ENCODE assay signal across 13 mouse cellular contexts in the genomic region with DNA sequence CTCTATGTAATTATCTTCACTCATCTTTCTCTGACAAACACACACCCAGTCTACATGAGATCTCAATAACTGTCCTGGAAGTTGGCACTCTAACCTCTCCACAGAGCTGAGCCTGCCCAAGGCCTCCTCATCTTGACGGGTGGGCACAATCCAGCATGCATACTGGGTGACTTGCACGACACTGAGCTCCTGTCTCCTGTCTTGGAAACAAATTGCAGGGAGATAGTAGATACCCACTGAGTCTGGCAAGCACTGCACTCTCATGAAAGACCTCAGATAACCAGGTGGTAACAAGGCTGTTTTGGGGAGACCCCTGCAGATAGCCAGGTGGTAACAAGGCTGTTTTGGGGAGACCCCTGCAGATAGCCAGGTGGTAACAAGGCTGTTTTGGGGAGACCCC.
"Had no signal": no experiment of that assay in that cellular context is flagged by ENCODE, and none has a peak within 500 bp of the region (broad histone marks: within the 10 kb centered on the region; RNA-seq: fewer than 3 reads in every experiment).

No protein-coding gene starts in this region.

- H3K4me1 ChIP-seq: limb, embryonic 13.5 days; liver, embryonic 15.5 days; midbrain, embryonic 13.5 days; neural tube, embryonic 15.5 days had no signal

- DNase-seq: kidney, postnatal 10 days; kidney, postnatal 4 days; left cerebral cortex, postnatal 4 days; lung, adult 2 months; lung, postnatal 36 days; thymus, postnatal 4 days had no signal

- H3K27ac ChIP-seq: limb, embryonic 13.5 days; liver, embryonic 15.5 days; midbrain, embryonic 13.5 days; neural tube, embryonic 15.5 days; stomach, postnatal 0 days had no signal

- H3K9ac ChIP-seq: limb, embryonic 13.5 days; liver, embryonic 15.5 days; midbrain, embryonic 13.5 days; neural tube, embryonic 15.5 days had no signal

- ATAC-seq: lung, postnatal 0 days; midbrain, embryonic 13.5 days had no signal

- H3K27me3 ChIP-seq: limb, embryonic 13.5 days; liver, embryonic 15.5 days; midbrain, embryonic 13.5 days; neural tube, embryonic 15.5 days had no signal

- H3K4me2 ChIP-seq: limb, embryonic 13.5 days; liver, embryonic 11.5 days; liver, embryonic 15.5 days; midbrain, embryonic 13.5 days; neural tube, embryonic 15.5 days had no signal

- H3K4me3 ChIP-seq: limb, embryonic 13.5 days; liver, embryonic 15.5 days; midbrain, embryonic 13.5 days; neural tube, embryonic 15.5 days had no signal

- H3K9me3 ChIP-seq: limb, embryonic 13.5 days; liver, embryonic 15.5 days; midbrain, embryonic 13.5 days; neural tube, embryonic 15.5 days had no signal
